Mouse (Mus musculus): ENCODE measurements around the gene Gm17606.

Gm17606 gene

DNA sequence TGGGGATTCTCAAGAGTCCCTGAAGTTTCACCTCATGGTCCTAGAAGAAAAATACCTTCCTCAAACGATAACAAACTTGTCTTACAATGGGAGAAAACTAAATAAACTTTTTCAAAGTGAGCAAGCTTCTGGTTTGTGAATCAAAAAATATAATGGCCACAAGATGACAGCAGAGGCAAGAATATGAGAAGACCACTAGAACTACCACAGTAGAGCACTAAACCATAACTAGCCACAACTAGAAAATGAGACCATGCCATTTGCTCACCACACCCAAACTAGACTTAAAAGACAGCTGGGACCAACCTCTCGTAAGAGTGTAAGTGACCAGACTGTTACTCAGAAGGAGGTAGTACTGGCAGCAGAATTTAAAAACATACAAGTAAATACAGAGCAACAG, 19.3 kb downstream of the Gm17606 start:
- peak; percentile 67 for DNase-seq (ENCODE audit: low read depth, low spot score)

GRCm38 (mm10) chr14:54664477-54665222, 23.9 kb downstream of the Gm17606 start:
- DNase-seq (ENCODE audit: low read depth, low spot score), result no peak

GRCm38 (mm10) chr14:54669381-54669780, 28.6 kb downstream of the Gm17606 start:
- DNase-seq (ENCODE audit: low read depth, low spot score), result peak; percentile 69

- no peak for DNase-seq (ENCODE audit: low read depth, low spot score)
Measured at GRCm38 (mm10) chr14:54674317-54674716, 33.6 kb downstream of the Gm17606 start.

DNA sequence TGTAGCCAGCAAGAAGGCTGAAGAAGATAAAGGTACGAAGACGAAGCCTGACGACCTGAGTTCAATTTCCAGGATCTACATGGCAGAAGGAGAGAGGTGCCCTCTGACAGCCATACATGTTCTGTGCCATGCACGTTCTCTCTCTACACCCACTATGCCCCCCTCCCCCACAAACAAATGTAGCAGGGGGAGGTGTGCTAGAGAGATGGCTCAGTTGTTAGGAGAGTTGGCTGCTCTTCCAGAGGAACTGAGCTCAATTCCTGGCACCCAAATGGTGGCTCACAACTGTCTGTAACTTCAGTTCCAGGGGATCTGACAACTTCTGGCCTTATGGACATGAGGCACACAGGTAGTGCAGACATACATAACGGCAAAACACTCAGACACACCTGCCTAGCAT, 35.5 kb downstream of the Gm17606 start:
- no peak for DNase-seq (ENCODE audit: low read depth, low spot score)

GRCm38 (mm10) chr14:54678657-54679304, 38.0 kb downstream of the Gm17606 start:
- peak; percentile 44 for DNase-seq (ENCODE audit: low read depth, low spot score)

- DNase-seq (ENCODE audit: low read depth, low spot score), result no peak
Measured at GRCm38 (mm10) chr14:54682396-54682795, 41.6 kb downstream of the Gm17606 start.

DNA sequence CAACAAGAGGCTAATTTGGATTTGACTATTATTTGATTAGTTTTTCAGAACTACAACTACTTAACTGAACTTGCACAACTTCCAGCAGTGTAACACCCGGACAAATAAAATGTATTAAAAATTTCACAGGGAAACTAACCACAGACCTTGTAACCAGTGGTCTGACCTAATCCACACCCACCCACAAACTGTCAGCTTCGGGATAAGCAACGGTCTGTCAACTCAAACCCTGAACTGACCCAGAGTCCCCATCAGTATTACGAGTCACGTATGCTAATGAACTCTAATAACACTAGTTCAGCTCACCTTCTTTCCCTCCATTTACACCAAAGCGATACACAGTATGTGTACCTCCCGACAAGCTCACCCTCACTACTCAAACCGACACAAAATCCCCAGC, 44.7 kb downstream of the Gm17606 start:
- DNase-seq (ENCODE audit: low read depth, low spot score), result no peak

GRCm38 (mm10) chr14:54686063-54686521, 45.3 kb downstream of the Gm17606 start, which contains the start of gene 1700123O20Rik:
Gene 1700123O20Rik (plus strand): TSS chr14:54686216.
- DNase-seq (ENCODE audit: low read depth, low spot score), result peak; percentile 95

- peak; percentile 97 for DNase-seq (ENCODE audit: low read depth, low spot score)
Measured at GRCm38 (mm10) chr14:54686522-54687143, 45.9 kb downstream of the Gm17606 start, which contains the start of gene Acin1. Gene Acin1 (minus strand): TSS chr14:54686931.

DNA sequence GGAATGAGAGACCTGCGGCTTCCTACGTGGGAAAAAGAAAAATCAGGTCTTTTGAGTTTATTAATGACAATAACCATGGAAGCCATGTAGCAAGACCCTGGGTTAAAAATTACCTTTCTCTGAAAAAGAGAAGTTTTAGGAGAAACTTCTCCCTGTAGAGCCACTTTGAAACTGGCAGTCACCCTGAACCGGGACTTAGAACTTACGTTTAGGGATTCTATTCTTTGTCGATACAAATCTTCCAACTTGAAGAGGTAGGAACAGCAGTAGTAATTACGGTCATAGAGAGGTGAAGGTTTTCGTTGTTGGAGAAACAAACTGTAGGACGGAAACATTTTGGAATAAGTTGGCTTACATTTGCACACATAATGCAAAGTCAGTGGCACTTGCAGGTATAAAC, 46.5 kb downstream of the Gm17606 start:
- no peak for DNase-seq (ENCODE audit: low read depth, low spot score)

DNA sequence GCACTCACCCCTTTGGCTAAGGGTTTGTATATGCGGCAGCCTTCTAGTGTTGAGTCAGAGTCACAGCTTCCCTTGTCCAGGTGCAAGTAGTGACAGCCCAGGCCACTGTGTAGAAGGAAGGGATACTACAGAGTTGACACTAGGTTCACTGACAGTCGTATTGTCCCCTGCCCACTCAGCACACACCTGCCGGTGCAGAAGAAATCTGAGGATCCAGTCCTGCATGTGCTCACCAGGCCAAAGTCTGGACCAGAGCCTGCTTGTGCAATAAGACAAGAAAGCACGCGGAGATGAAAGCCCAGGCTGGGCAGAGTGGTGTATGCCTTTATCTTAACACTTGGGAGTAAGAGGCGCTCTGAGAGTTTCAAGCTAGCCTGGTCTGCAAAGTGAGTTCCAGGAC, 54.3 kb downstream of the Gm17606 start:
- no peak for DNase-seq (ENCODE audit: low read depth, low spot score)

DNA sequence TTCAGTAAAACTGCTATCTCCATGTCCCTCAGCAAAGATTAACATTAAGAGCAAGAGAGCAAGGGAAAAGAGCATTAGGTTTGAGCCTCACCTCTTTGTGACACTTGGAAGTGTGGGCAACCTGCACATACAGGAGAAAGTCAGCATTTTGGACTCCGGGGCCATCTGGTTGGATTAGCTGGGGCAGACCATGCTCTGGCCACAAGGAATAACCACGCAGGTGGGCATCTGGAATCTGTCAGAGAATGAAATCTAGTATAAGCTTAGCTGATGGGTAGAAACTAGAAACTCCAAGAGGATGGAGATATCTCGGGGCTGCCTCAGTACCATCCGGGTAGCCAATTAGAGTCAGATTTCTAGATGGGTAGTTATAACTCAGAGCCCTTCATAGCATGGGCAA, 56.0 kb downstream of the Gm17606 start:
- DNase-seq (ENCODE audit: low read depth, low spot score), result no peak
